Mouse (Mus musculus): ENCODE data around the gene Prr3.
"Not testable (repeated sequence)": the region's sequence is repeated elsewhere in the genome, so short reads cannot be mapped to it uniquely, and the experiment has no call there.

The Prr3 gene

DNA sequence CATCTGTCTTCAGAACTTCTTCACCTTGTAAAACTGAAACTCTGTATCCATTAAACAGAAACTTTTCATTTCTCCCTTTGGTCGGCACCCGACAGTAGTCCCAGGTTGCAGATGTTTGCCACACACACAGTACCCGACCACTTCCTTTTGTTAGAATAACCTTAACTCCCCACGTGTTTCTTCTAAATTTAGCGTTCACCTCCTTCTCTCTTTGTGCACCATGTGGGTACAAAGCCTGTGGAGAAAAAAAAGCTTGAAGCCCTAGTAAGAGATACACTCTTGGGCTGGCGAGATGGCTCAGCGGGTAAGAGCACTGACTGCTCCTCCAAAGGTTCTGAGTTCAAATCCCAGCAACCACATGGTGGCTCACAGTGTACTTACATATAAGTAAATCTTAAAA, 19.3 kb upstream of the Prr3 start:
- in situ Hi-C loops (cut with MseI, MboI) = no loop called here

DNA sequence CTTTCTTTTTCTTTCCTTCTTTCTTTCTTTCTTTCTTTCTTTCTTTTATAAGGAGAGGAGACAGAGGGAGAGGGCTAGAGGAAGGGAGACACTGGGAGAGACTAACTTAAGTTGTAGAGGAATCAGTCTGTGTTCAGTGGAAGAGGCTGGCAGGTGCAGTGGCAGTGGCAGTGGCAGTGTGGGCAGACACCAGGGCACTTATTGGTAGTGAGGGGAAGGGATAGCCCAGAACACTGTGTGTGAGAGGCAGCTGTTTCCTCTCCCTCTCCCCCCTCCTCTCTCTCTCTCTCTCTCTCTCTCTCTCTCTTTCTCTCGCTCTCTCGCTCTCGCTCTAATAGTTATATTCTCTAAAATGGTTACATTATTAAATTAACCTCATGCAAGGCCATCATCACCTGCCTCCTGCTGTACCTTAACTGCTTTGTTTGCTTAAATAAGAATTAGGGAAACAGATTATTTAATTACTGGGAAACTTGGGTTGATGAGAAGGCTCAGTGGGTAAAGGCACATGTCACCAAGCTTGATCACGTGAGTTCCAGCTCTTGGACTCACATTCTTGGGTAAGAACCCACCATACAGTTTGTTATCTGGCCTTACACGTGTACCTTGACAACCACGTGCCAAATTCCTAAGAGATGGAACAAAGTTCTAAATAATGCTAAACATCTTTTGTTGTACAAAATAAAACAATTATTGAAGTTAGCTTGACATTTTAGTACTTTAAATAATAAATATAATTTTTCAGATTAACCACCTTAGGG, 18.7 kb upstream of the Prr3 start:
- in situ Hi-C loops (cut with MseI, MboI) = no loop called here

GRCm38 (mm10) chr17:35997713-35998510, 17.9 kb upstream of the Prr3 start:
- in situ Hi-C loops (cut with MseI, MboI) = no loop called here

DNA sequence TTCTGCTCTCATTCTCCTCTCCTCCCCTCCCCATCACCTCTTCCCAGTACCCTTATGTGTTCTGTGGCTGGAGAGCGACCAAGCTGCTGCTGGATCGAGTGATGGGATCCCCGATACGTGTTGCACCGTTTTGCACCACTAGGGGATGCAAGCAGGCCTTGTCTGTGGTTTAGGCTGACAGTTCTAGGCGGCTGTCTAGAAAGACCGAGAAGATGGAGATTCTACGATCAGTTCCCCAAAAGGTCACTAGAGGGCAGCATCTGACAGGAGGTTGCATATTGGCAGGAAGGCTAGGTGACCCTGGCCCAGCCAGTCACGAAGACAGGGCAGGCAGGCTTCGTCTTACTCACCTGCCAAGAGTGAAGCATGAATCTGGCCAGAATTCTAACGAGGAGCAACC, 16.9 kb upstream of the Prr3 start:
- in situ Hi-C loops (cut with MseI, MboI) = no loop called here

DNA sequence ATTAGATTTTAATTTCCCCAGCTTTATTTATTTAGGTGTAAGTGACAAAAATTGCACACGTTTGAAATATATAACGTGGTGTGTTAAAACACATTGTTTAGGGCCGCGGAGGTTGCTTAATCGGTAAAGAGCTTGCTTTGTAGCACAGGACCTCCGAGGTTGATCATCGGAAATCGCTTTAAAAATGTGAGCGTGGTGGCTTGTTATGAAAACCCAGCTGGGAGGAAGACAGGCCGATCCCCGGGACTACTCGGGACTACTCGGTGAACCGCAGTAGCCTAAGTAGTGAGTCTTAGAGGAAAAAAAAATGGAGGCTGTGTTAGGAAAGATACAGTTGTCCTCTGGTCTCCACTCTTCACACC, 14.8 kb upstream of the Prr3 start:
- in situ Hi-C loops (cut with MseI, MboI) = loop anchor here (5.0 kb wide), 1 partner anchor 58 kb away; no protein-coding TSS in a partner anchor

- in situ Hi-C loops (cut with MseI, MboI) = loop anchor here (5.0 kb wide), 1 partner anchor 57 kb away; no protein-coding TSS in a partner anchor
Measured at GRCm38 (mm10) chr17:35994175-35994878, 14.3 kb upstream of the Prr3 start.

GRCm38 (mm10) chr17:35993675-35994074, 13.6 kb upstream of the Prr3 start:
- in situ Hi-C loops (cut with MseI, MboI) = loop anchor here (5.0 kb wide), 1 partner anchor 56 kb away; no protein-coding TSS in a partner anchor

GRCm38 (mm10) chr17:35991781-35992180, 11.7 kb upstream of the Prr3 start:
- in situ Hi-C loops (cut with MseI, MboI) = loop anchor here (5.0 kb wide), 1 partner anchor 54 kb away; no protein-coding TSS in a partner anchor

DNA sequence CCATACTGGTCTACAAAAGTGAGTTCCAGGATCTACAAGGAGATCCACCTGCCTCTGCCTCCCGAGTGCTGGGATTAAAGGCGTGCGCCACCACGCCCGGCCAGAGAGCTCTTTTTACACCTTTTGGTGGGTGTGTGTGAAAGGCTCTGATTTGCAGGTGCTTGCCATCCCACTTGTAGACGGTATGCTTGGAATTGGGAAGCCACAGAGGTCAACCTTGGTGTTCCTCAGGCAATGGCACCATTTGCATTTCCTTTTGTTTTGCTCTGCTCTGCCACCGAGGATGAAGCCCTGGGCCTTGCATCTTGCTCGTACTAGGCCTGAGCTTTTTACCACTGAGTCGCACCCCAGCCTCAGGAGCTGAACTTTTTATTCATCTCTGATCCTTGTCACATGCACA, 1.7 kb upstream of the Prr3 start:
- in situ Hi-C loops (cut with MseI, MboI) = no loop called here

DNA sequence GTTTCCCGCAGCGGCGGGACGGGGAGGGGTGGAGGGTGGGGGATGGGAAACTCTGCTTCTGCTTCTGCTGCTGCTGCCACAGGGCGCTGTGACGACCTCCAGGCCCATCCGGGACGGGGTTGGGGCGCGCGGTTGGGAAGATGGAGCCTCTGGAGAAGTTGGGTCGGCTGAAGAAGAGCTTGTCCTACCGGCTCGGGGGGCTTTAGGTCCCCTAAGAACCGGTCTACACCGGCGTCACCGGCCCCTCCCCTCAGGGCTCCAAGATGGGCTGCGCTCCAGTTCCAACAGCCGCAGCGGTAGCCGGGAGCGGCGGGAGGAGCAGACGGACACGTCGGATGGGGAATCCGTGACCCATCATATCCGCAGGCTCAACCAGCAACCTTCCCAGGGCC, 323 bp upstream of the Prr3 start:
- in situ Hi-C loops (cut with MseI, MboI) = no loop called here

DNA sequence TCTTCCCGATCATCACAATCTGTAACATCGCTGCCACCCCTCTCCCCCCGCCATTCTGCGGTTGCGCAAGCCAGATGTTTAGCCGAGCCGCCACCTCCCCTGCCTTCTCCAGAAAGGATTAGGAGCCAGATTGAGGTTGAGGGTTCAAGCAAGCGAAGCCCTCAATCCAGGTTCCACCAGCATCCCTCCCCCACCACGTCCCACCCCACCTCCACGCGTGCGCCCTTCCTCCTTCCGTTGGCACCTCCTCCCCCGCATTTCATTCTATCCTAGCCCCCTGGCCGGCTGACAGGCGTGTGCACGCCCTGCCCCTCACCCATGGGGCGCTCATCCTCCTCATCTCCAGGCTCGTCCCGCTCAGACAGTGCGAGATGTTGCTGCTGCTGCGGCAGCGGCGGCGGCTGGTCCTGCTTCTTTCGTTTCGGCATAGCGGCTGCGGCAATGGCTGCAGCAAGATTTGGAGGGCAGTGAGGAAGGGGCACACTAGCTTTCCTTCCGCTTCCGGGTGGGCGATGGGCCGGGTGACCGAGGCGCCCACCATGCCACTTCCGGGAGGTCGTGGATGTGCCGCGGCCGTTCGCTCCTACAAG, 1.1 kb downstream of the Prr3 start:
- in situ Hi-C loops (cut with MseI, MboI) = no loop called here

DNA sequence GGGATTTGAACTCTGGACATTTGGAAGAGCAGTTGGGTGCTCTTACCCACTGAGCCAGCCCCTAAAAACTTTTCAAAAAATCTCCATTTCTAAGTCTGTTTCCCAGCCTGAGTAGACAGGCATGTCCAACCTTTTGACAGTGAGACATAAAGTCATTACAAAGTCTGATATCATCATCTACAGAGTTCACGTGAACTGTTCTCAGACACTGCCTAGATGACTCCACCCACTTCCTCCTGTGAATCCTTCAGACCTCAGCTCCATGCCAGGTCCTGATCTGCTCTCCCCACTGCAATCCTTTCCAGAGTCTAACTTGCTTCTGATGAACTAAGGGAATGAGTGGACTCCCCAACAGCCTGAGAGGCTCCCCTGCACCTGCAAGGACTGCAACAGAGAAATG, 7.9 kb downstream of the Prr3 start:
- in situ Hi-C loops (cut with MseI, MboI) = no loop called here

GRCm38 (mm10) chr17:35969418-35970389, 10.3 kb downstream of the Prr3 start, which contains the start of gene Abcf1:
Gene Abcf1 (minus strand): TSS chr17:35969761.
- in situ Hi-C loops (cut with MseI, MboI) = no loop called here

DNA sequence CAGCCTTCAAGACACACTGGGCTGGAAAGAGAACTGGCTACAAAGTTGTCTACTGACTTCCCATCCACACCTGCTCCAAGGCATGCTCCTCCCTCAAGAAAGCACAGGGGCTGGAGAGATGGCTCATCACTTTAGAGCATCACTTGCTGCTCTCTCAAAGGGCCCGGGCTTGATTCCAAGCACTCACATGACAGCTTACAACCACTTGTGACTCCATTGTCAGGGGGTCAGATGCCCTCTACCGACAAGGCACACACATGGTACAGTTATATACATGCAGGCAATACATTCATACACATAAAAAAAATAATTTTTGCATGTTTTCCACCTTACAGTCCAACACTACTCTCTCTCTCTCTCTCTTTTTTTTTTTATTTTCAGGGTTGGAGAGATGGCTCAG, 12.4 kb downstream of the Prr3 start:
- in situ Hi-C loops (cut with MseI, MboI) = no loop called here

DNA sequence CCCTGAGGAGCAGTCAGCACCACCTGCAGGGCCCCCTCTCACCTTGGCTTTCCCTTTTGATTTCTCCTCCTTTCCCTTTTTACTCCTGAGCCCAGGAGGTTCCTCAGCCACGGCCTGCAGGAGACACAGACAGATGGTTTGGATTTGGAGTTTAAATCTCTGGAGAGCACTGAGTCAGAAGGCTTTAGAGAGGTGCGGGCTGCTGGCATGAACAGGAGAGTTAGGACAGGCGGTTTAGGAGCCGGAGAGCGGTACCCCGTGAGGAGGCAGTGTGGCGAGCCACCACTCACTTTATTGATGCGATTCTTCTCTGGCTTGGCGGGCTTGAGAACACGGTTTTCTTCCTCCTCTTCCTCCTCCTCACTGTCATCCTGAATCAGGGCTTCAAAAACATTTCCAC, 16.8 kb downstream of the Prr3 start:
- in situ Hi-C loops (cut with MseI, MboI) = no loop called here

- in situ Hi-C loops (cut with MseI, MboI) = no loop called here
Measured at GRCm38 (mm10) chr17:35958533-35959223, 21.4 kb downstream of the Prr3 start.

GRCm38 (mm10) chr17:35954665-35955064, 25.4 kb downstream of the Prr3 start:
- in situ Hi-C loops (cut with MseI, MboI) = no loop called here

- in situ Hi-C loops (cut with MseI, MboI) = not testable (repeated sequence)
Measured at GRCm38 (mm10) chr17:35952559-35952958, 27.5 kb downstream of the Prr3 start.

GRCm38 (mm10) chr17:35950946-35951345, 29.1 kb downstream of the Prr3 start:
- in situ Hi-C loops (cut with MseI, MboI) = not testable (repeated sequence)

- in situ Hi-C loops (cut with MseI, MboI) = loop anchor here (5.0 kb wide), 1 partner anchor 52 kb away; no protein-coding TSS in a partner anchor
Measured at GRCm38 (mm10) chr17:35939941-35940340, 40.1 kb downstream of the Prr3 start.

Data from mouse trophoblast stem cell (cell line).